Mouse (Mus musculus): ENCODE measurements around the gene Gdf15.
A peak's percentile ranks its signal among the peaks of the same experiment; 100 is the strongest.

Gene Gdf15

DNA sequence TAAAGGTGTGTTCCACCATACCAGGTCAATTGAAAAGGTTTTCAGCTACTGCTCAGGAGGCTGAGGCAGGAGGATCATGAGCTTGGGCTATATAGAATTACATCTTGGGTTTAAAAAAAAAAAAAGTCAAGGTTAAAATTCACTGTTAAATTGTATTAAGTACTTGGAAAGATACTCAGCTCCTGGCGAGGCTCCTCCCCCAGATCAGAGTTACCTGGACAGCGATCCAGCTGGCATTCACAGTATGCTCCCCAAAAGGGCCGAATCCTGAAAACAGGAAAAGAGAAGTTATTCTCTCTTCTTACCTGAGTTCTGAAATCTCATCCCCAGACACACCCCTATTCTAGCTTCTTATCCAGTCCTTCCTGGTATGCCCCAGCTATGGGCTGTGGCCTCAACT is 25.0 kb upstream of the Gdf15 start:
- DNase-seq (ENCODE audit: low spot score in 2 of 2), result no peak

DNA sequence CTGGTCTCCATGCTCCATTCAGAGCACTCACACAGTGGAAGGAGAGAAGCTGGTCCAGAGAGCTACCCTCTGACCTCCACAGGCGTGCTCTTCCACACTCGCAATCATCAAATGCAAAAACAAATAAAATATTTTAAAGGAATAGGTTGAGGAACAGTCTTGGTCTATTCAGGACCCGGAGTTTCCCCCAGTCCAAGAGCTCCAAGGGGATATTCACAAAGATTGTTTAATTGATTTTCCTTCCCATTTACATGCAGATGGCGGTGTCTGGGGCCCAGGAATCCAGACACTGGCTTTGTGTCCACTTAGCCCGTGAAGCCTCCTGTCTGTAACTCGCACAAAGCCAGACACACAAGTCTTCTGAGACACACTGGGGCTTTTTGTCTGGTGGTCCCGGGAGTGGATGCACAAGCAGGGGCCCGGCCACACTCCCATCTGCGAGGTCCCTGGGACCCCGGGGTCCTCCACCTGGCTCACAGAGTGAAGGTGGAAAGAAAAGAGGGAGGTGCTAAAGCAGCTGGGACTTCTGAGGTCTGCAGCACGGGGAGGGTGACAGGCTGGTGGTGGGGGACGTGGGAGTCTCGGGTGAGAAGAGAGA is 24.0 kb upstream of the Gdf15 start:
- no peak for DNase-seq (ENCODE audit: low spot score in 2 of 2)

DNA sequence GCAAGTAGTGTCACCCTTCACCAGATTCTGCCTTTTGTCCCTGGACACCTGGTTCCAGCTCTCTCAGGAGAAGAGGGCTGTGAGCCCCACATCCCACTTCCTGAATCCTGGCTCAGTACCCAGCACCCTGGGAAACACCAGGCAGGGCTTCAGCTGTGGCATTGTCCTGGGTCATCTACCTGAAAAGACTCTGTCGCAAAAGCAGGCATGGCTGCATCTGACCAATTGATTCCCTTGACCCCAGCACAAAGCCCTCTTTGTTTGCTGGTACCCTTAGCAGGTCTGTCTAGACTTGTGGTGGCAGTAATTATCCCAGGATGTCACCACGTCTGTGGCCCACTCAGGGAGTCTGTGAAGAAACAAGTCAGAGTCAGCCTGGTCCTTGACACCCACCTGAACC is 23.2 kb upstream of the Gdf15 start:
- DNase-seq (ENCODE audit: low spot score in 2 of 2), result no peak

DNA sequence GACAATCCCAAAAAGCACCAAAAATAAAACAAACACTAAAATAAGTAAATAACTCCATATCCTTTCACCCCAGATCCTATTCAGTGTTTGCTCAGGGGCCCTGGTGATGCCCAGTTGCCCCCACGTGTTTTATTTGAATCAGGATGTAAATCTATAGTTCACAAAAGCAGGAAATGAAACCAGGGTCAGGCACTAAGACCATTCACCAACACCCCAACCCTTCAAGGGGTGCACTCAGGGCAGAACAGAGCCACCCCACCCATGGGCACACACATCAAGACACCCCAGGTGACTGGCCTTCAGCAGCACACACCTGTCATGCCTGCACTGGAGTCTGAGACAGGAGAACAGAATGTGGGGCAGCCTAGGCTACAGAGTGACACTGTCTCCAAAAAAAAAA is 21.9 kb upstream of the Gdf15 start:
- DNase-seq (ENCODE audit: low spot score in 2 of 2), result no peak

DNA sequence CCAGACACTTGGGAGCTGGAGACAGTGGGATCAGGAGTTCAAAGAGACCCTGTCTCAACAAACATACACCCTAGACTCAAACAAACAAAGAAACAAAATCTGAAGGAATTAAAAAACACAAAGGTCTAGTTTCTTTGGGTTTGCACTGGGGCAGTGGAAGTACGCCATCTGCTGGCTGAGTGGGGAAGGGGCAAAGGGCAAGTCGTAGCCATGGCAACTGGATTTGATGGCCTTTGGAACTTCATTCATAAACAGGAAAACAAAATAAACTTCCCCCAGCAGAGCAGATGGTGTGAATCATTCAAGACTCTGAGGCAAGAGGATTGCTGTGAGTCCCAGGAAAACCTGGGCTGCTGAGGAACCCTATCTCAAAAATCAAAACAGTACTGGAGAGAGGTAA is 21.0 kb upstream of the Gdf15 start:
- no peak for DNase-seq (ENCODE audit: low spot score in 2 of 2)

DNA sequence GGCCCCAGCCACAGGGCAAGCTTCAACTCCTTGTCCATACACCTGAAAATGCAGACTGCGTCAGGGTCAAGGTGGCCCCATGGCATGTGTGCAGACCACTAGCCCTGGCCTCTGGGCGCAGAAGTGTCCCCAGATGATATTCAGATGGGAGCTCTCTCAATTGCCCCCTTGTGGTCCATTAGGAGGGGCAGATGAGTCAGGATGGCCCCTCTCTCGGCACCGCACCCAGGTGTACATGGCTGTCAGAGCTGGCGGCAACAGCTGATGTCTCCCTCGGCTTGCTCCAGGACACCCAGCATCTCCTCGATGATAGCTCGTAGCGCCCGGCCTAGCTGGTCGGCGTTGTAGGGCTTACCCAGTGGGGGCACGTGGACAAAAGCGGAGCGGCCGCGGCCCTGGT is 18.1 kb upstream of the Gdf15 start:
- DNase-seq (ENCODE audit: low spot score in 2 of 2), result no peak

DNA sequence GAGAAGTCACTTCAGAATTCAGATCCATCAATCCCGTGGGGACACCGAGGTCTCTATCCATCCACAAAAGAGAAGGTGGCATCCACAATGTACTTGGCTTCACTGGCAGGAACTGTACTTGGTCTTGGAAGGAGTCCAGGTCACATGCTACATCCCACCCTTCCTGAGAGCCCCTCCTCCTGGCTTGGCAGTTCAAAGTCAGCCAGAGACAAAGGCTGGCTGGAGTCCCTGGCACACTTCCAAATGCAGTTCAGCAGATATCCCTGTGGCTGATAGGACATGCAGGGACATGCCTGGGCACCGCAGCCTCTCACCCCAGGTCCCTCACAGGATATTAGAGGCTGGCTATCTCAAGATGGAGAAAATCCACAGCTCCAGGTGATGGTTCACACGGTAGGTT is 17.1 kb upstream of the Gdf15 start:
- peak; percentile 74 to 78 for DNase-seq (ENCODE audit: low spot score in 2 of 2)

DNA sequence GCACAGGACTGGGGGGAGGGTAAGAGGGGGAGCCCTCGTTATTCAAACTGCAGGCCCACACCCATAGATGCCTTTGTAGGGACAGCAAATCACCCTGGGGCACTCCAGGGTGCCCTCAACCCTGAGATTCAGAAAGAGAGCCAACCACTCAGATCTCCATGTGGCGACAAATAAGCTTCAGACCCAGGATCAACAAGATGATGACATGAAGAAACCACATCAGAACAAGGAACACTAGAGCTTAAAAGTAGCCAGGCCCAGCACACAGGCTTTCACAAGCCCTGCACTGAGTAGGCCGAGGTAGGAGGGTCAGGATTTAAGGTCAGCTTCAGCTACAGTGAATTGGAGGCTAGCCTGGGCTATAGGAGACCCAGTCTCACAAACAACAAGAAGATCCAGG is 16.7 kb upstream of the Gdf15 start:
- no peak for DNase-seq (ENCODE audit: low spot score in 2 of 2)

GRCm38 (mm10) chr8:70648164-70648442 is 15.8 kb upstream of the Gdf15 start:
- DNase-seq (ENCODE audit: low spot score in 2 of 2), result no peak

DNA sequence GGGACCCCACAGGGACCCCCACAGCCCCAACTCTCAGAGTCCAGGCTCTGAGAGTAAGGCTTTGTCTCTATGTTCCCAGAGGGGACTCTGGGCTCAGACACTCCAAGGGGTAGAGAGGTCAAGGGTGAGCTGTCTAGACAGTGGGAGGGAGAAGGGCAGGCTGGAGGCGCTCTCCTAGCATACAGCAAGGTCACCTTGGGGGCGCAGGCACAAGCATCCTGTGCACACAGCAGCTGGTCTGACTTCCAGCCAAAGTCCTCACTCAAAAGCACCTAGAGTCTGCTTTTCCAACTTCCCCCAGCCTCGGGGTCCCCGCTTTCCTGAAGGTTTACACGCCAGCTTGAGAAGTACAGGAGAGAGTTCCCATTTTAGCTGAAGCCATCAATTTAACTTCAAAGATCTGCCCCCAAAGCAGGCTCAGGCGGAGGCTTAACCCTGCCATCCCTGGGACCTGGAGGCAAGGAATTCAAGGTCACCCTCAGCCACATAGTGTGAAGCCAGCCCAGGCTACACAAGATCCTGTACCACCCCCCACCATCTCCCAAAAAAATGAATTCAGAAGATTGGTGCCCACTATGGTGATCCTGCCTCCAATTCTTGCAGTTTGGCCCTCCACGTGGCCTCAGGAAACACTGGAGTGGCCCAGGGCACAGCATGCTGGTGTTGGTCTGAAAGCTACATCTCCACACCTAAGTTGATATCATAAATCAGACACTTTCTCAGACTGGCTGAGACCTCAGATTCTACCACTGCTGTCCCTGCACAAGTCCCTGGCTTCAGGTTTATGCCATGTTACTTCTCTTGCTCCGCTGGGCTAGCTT is 15.3 kb upstream of the Gdf15 start:
- no peak for DNase-seq (ENCODE audit: low spot score in 2 of 2)

- no peak for DNase-seq (ENCODE audit: low spot score in 2 of 2)
These were observed 14.5 kb upstream of the Gdf15 start for GRCm38 (mm10) chr8:70646775-70647174.

DNA sequence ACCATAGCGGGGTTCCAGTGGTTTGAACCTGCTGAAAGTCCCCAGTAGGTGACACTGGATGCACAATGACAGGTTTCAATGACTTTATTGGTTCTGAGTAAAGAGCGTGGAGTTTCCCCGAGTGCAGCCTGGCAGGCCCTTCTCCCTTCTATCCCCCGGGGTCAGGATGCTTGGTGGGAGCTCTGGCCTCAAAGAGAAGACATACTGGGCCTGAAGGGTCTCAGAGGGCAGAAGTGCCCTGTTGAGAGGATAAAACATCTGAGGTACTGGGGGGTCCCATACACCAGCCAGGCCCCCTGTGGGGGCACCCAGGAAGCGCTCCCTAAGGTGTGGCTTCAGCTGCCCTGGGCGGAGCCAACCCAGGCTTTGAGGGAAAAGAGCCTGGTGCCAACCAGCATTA is 14.1 kb upstream of the Gdf15 start:
- no peak for DNase-seq (ENCODE audit: low spot score in 2 of 2)

DNA sequence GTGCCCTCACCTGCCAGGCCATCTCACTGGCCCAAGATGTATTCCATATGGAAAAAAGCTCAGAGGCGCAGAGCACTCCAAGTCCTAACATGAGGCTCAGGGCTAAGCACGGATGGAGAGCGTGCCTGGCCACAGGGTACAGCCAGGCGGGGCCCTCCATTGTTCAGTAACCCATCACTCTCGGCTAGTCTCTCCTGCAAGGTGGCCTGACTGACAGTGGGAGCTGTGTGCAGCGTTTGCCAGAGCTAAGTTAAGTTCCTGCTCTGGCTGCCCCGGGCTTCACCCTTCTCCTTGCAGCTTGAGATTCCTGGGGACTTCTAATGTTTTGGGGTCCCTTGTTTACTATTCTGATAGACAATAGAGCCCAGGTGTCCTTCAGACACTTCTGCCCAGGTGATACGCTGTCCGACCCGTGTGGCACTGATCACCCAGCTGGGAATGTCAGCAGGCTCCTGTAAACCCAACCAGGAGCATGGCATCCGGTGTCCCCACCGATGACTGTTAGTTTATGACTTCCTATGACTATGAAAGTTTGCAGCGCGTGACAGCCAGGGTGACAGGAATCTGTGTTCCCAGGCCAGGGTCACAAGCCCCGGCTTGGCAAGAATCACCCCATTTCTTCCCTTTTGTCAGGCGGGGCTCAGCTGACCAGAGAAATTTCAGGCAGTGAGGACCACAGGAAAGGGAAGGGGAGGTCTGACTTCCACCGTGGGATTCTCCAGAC is 13.4 kb upstream of the Gdf15 start:
- DNase-seq (ENCODE audit: low spot score in 2 of 2), result no peak

GRCm38 (mm10) chr8:70644065-70644464 is 11.8 kb upstream of the Gdf15 start:
- DNase-seq (ENCODE audit: low spot score in 2 of 2), result no peak

DNA sequence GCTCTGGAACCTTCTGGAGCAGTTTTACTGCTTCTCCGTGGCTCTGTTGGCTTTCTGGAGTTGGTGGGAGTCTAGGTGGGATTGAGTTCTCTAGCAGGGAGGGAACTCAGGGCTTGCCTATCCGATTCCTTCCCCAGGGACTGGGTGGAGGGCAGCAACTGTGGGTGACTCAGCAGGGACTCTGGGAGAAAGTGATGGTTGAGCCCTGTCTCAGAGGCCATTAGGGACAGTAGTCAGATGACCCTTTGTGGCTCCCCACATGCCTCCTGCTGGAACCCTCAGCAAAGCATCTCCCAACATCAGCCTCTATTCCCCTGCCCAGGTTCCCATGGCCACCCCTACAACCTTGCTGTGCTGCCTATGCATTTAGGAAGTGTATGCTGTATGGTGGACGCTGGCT is 10.8 kb upstream of the Gdf15 start:
- DNase-seq (ENCODE audit: low spot score in 2 of 2), result no peak

DNA sequence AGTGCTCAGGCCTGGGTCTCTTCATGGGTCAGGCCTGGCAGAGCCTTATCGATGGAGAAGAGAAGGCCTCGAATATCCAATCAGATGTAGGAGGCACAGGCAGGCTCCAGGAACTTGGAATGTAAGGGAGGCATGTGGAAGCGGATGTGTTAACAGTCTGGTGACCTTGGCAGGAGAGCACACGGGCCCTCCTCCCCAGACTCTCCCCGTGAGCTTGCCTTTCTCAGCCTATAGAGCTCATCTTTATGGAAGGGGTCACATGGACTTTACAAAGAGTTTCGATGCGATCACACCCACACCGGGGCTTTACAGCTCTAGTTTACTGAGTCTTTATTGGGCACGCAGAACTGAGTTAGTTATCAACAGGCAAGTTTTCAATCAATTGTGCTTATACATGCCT is 6.5 kb upstream of the Gdf15 start:
- DNase-seq (ENCODE audit: low spot score in 2 of 2), result no peak

GRCm38 (mm10) chr8:70636838-70637237 is 4.6 kb upstream of the Gdf15 start:
- no peak for DNase-seq (ENCODE audit: low spot score in 2 of 2)

- no peak for DNase-seq (ENCODE audit: low spot score in 2 of 2)
These were observed 3.3 kb upstream of the Gdf15 start for GRCm38 (mm10) chr8:70635527-70635926.

GRCm38 (mm10) chr8:70634066-70634465 is 1.8 kb upstream of the Gdf15 start:
- peak; percentile 49 to 75 for DNase-seq (ENCODE audit: low spot score in 2 of 2)

- DNase-seq (ENCODE audit: low spot score in 2 of 2), result no peak
These were observed 820 bp downstream of the Gdf15 start for GRCm38 (mm10) chr8:70631436-70631835.

DNA sequence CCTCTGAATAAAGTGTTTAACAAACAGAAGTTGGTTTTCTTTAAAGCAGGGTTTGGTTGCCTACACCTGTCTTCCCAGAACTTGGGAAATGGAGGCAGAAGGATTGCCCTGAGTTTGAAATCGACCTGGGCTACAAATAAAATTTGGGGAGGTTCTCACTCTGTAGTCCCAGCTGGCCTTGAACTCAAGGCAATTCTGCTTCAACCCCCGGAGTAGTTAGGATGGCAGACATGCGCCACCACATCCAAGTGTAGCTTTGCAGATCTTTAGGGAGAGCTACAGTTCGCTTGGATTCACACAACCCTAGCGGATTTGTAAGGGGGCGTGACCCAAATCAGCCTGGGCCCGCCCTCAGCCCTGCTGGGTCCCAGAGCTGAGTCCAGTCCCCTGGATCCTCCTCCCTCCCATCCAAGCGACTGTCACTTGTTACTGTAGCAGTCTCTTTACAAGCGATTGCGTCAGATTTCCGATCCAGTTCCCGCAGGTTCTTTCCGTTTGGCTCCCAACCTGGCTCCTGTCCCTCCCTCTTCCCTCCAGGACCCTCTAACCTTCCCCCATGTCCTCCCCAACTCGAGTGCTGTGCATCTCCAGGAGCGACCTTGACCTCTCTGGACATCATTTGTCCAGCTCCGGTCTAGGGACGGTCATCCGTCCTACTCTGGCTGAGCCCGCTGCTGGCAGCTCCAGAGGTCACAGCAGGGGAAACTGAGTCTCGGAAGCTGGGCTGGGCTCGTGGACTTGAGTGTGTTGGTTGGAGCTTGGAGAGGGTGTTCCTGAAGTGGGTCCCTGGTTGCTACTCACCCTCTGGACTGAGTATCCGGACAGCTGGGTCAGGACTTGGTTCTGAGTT is 1.5 kb downstream of the Gdf15 start:
- DNase-seq (ENCODE audit: low spot score in 2 of 2), result peak in 1 of 2 experiments; percentile 62
